Mouse (Mus musculus): Measurements from ENCODE around the gene Rasgef1b.

Gene Rasgef1b

DNA sequence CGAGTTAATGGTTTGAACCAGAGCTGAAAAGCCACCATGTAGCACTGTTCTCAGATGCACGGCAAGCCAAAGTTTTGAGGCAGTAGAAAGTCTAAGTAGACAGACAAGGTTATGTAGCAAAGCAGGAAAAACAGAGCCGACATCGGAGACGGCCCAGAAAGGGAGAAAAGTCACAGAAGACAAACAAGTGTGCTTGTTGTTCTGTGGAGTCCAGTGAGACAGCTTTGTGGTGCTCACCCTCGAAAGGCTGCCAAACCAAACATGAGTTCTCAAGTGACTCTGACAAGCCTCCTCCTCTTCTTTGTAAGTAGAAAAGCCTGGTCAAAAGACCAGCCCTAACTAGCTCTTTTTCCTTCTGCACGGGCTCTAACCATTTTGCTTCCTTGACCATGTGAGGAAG, 338.1 kb downstream of the Rasgef1b start:
- DNase-seq = no peak

- DNase-seq = no peak
Observed at GRCm38 (mm10) chr5:99390314-99390713, 338.6 kb downstream of the Rasgef1b start.

DNA sequence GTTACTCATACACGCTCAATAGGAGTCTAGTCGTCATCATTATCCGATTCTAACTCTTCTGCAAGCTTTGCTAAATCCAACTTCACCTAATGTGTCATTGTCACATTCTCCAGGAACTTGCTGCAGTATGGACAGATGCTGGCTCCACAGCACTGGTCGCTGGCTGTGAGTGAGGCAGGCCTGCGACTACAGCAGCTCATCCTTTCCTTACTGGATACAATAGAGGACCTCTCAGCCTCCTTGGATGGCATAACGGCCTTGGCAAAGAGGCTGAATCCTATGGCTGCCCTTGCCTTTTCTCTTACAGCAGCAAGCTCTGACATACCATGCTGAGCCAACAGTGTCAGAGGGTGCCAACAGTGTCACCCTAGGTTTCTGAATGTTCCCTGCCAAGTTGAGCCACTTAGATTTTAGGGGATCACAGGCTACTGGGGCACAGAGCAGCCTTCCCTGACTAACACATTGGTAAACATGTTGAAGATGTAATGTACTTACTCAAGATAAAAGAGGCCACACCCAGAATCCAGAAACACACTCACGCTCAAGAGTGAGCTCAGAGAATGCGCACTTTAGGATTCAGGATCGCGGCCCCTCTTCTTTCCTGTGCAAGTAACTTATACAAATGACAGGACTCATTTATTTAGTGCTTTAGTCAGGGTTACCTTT, 340.1 kb downstream of the Rasgef1b start:
- no peak for DNase-seq

DNA sequence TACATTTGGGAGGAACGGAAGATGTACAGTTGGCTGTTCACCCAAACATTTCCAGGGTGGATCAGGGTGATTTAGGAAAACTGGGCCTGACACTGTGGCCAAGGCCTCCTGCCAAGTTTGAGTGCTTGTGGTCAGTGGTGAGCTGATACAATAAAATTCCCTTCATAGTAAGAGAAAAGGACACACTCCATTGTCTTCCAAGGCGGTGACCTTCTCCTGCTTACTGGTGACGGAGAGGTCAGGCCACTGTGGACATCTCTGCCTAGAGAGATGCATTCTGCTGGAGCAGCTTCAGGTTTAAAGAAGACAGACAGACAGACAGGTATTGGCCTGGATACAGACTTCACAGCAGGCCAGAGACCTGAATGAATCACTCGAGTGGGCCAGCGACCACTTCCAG, 340.7 kb downstream of the Rasgef1b start:
- no peak for DNase-seq

DNA sequence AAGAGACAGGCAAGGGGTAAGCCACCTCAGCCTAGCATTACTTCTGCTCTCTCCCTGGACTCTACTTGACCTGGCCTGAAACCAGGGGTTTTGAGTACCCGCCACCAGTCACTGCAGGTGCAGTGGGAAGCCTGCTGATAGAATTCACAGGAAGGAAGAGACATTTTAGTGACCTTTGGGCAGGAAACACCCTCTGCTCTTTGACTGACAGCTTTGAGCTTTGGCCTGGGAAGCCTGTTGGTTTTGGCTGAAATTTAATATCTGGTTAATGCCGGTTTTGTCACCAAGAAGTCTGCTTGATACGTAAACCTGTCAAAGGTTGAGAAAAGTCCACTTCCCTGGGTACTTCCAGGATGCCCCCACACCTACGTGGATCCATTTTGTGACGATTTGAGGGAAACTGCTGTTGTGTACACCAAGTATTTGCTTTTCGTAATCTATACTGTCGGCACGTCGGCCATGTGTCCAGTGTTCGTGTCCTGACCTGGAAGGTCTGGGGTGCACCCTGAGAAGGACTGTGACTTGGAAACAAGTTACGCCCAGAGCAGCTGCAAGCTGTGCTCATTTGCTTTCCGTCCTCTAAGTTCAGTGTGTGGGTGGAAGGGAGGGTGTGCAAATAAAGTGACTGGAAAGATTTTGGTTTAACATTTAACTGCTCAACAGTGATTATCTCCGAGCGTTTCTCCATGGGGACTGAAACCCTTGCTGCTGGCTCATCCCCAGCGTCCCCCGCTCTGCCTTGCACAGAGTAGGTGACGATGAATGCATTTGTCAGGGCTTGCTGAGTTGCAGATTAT, 341.5 kb downstream of the Rasgef1b start:
- peak; percentile 66 for DNase-seq

DNA sequence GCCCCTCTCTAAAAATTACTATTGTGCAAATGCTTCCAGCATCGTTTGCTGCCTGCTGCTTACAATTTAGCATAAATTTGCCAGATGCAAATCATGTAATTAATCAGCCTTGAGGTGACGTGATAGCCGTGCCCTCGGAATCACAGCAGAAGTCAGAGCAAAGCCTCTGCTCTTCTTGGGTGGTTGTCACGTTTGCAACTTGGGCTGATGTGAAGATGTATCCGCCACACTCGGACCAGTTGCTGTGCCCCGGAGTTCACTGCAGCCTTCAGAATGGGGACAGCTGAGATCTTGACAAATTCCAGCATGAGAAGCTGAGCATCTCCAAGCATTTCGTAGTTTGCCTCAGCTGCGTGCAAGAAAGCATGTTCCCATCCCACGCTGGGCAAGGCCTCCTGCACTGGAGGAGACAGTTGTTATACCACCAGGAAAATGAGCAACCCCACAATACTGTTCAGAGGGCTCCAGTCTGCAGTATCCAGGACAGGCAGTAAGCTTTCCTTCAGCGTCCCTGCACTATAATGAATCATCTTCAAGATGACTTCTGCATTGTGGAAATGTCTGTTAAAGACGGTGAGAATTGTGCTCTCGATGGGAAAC, 342.5 kb downstream of the Rasgef1b start:
- DNase-seq = no peak

DNA sequence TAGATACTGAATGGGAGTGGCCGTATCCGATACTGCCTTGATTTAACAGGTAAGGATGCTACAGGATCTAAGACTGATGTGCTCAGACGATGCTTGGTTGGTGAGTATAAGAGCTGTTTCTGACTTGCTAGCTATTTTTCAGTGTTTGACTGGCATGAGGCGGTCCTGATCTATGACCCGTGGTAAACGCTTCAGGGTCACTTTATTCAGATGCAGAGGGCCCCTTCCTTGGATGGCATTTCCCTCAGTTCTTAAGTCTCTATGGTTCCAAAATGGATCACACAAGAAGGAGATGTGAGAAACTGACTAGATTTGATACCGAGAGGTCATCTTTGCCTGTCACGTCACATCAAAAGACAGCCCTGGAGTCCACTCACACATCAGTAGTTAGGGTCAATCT, 343.1 kb downstream of the Rasgef1b start:
- no peak for DNase-seq

DNA sequence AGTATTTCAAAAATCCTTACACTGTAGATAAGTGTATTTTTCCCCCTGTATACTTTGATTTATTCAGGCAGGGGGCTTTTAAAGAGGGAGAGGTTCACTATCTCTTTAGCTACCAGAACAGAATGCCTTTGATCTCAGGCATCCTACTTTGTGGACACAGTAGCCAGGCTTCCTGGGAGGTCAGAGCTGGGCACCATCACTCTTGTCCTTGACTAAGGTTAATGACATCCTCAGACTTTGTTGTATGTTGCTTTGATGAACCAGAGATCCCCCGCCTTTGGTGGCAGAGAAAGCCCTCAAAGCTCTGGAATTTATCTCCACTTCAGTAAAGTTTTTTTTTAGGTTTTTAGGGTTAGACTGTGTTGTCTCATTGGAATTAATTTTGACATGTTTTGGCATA, 343.8 kb downstream of the Rasgef1b start:
- DNase-seq = no peak

DNA sequence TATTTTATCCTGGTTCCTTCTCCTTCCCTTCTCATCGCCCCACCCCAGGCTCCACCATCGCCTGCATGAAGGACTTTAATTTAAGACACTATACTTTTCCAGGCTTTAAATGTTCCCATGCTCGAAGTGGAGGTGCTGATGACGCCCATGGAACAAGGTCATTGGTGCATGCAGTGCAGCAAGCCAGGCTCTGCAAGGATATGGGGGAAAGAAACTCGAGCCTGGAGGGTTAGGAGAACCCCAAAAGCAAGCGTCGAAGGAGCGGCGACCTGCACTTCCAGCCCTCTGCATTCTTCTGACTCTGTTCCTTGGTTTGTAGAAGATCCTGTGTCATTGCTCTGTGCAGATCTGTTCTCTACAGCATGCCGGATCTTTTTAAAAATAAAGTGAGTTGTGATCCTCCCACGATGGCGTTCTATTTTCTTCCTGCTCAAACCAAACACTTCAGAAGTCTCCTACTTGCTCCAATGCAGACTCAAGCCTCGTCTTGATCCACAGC, 345.0 kb downstream of the Rasgef1b start:
- peak; percentile 62 for DNase-seq

- DNase-seq = no peak
Observed at GRCm38 (mm10) chr5:99382786-99383185, 346.1 kb downstream of the Rasgef1b start.

DNA sequence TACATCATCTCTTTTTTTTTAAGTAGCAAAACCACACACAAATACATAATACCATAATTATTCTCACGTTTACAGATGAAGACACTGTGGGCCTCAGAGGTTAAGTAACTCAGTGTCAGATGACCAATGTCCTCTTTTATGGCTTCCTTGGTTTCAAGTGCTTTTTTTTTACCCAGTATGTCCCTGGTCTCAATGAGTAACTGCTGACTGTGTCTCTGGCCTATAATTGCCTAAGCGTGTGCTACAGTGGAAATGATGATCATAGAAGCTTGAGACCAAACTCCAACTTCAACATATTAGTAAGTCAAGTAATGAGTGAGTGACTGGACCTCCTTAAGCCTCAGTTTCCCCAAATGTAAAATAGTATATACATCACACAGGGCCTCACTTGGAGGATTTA, 347.2 kb downstream of the Rasgef1b start:
- DNase-seq = no peak

DNA sequence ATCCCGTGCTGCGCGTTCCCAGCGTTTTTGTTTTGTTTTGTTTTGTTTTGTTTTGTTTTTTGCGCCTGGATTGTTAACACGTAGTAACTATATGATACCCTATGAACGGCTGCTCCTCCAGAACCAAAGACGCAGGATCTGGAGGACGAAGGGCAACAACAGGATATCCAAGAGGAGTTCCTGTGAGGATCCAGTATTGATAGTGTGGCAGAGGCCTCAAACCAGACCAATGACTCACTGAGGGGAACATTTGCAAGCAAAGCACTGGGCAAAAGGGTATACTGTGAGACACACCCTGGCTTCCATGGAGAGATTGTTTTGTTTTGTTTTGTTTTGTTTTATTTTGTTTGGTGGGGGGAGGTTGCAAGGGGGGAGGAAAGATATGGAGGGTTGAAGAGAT, 348.0 kb downstream of the Rasgef1b start:
- no peak for DNase-seq

DNA sequence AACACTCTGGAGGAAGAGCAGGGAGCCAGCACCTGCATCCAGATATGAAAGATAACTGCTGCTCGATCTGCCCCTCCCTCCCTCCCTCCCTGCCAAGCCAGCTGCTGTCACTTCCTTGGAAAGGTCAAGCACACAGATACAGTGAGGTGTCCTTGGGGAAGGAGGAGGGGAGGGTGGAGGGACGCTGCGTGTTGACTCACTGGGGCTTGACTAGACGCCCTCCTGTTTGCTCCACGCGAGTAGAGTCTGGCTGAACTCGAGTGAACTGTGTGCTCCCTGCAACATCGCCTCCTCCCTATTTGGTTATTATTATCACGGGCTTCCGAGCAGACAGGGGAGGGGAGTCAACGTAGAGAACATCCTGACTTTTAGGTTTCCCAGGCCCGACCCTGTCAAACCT, 348.7 kb downstream of the Rasgef1b start:
- DNase-seq = no peak

GRCm38 (mm10) chr5:99378437-99379226, 350.2 kb downstream of the Rasgef1b start:
- DNase-seq = no peak

DNA sequence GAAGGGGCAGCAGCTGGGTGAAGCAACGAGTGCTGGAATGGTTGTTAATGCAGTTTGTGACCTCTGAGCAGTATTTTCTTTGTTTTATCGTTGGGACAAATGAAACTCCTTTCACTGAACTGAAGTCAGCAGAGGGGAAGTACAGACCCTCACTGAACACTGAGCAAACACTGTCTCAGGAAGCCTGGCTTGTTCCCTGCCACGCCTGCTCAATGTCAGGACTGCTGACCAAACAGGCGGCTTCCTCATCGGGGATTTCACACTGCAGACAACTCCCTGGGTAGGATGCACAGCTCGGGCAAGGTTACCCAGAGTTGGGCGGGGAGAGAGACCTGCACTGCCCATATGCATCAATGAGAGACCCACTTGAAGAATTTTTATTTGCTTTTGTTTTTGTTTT, 353.1 kb downstream of the Rasgef1b start:
- DNase-seq = no peak

DNA sequence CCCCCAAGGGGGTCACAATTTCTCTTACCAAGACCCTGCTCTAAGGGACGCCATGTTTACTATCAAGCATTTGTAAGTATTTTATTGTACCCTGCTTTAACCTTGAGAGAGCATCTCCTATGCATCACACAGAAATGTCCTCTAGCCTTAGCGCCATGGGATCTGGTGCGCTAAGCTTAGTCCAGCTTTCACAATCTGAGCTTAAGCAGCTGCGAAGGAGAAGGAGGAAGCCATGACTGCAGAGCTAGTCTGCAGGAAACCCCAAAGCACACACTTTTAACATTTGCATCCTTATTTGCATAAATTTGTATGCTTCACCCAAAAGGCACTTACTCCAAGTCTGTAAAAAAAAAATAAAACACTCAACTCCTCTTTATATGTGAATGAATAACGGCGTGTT, 354.4 kb downstream of the Rasgef1b start:
- DNase-seq = no peak

DNA sequence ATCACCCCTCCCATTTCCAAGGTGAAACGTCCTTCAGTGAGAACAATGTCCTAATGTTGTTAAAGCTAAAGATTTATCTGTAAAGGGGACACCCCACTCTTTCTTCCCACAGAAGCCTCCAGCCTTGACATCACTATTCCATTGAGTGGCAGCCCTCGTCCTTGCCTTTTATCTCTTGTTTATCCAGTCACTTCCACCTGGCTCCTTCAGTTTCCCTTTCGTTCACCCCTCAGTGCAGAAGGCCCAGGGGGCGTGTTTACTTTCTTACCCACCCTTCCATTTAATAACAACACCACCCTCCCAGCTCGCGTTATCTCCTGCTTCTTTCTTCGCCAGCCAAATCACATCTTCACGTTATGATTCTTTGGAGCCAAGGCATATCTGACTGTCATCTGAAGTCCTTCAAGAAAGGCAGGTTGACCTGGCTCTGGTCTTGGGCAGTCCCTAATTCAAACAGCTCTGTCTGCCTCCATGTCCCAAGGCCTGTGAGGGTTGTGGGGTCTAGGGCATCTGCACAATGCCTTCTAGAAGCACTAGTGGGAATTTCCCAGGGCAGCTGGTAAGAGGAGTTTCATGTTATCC, 355.2 kb downstream of the Rasgef1b start:
- no peak for DNase-seq

DNA sequence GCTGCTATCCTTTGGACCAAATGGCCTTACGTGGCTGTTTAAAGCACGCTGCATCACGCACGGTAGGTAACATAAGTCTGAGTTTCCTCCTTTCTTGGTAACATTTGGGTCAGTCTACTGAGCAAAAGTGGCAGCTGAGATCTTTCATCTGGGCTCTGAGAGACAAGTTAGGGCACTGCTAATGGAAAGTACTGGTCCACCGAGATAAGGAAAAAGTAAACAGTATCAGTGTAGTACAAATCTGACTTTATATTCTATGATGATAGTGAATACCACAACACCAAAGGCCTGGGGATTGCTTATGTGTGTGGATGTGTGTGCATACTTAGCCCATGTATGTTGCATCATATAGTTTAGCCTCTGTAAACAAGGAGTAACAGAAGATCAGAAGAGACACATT, 358.2 kb downstream of the Rasgef1b start:
- DNase-seq = no peak

- DNase-seq = no peak
Observed at GRCm38 (mm10) chr5:99369256-99369655, 359.6 kb downstream of the Rasgef1b start.

DNA sequence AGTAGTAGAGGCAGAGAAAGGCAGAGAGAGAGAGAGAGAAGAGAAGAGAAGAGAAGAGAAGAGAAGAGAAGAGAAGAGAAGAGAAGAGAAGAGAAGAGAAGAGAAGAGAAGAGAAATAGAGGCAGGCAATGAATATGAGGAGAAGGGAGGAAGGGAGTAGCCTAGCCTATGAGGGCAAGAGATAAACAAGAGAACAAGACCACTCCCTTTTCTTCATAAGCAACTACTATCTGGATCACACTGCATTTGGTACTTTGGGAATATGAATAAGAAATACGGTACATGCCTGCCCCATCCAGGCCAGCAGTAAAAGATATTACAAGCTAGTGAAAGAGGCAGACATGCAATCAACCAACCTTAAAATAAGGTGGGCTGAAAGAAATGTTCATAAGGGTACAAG, 360.2 kb downstream of the Rasgef1b start:
- DNase-seq = no peak

DNA sequence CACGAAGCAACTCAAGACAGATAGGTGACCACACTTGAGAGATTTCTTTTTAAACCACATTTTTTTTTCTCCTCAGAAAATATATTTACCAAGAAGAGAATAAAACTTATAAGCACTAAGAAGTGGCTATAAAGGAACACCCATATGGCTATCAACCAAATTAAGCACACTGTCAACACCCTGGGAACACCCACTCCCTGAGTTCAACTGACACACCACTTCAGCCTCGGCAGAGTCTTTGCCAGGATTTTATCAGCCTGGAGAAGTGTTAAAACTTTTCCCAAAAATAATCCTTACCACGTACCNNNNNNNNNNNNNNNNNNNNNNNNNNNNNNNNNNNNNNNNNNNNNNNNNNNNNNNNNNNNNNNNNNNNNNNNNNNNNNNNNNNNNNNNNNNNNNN, 368.3 kb downstream of the Rasgef1b start:
- DNase-seq = peak; percentile 34

DNA sequence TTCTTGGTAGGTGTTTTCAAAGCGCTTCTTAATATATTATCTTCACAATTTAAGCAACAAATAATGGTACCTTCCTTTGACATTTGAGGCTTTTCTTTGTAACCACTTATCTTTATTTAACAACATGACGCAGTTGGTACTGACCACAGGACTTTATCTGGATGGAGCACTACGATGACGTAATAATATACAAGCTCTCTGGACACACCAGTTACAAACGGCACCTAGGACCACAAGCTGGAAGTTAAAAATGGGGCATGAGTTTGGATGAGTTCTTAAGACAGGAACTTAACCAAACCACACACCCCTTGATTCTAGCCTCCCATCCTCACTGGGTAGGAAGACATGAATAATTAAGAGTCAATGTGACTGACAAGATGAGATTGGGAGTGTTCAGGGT, 369.6 kb downstream of the Rasgef1b start:
- DNase-seq = no peak

- DNase-seq = no peak
Observed at GRCm38 (mm10) chr5:99354640-99355132, 374.2 kb downstream of the Rasgef1b start.

Data from right cerebral cortex, postnatal 25 days (tissue).